Mouse (Mus musculus): Measurements from ENCODE around the gene Tars2. TPM values are rescaled to one million over a fixed set of nuclear protein-coding genes. Genes with fewer than 3 reads are reported as not detected.

The Tars2 gene
- polyA plus RNA-seq, 1 experiment, result 37.6 TPM

DNA sequence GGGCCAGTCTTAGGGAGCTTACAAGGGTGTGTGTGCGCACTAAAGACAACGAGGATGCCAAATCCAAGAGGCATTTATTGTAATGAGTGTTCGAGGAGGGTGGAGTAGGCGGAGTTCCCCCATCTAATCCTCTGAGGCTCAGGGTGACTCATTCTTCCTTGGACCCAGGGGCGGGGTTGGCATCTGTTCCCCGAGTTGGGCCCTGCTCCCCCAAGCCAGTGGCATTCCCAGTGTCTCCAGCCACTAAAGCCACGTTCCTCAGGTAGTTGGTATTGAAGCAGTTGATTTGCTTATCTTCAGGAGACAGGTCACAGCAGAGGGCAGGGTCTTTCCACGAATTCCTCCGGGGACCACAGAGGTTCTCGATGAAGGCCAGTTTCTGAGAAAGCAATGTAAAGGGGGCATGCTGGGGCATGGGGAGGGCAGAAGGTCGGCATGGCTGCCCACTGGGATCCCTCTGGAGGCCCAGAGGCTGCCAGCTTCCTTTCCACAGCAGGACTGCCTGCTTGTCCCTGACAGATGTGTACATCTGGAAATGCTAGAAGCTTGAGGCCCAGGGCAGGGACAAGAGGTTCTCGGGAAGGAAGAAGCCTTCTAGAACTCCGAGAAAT, 25.8 kb downstream of the Tars2 start:
- DNase-seq (ENCODE audit: low spot score), result no peak

DNA sequence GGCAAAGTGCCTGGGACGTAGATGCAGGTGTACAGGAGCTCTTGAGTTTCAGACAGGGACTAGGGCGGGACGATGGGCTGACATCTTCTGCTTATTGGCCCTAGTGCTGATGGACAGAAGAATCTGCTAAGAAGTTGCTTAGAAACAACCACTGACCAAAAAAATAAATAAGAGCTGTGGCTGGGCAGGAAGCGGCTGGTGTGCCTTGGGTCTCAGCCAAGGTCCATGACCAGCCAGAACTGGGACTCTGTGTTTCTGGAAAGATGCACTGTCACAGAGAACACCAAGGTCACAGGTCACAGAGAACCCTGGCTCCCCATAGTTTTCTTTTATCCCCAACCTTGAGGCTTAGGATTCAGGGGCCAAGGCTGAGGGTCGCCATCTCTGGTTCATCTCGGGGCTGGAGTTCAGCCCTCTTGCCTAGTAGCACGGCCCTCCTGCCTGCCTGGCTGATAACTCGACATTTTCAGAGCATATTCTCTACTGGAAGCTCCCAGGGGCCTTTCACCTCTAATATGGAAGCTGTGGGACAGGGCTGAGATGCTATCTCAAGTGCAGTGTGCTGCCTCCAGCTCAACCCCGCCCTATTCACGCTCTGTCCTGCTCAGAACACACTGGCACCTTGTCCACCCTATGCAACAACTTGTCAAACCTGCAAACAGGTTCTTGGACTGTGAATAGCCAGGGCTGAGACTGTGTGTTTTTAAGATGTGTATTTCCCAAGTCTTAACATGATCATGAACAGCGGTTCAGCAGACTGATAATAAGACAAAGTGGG, 27.1 kb downstream of the Tars2 start:
- DNase-seq (ENCODE audit: low spot score), result no peak

GRCm38 (mm10) chr3:95732297-95732696, 27.7 kb downstream of the Tars2 start:
- DNase-seq (ENCODE audit: low spot score), result no peak

DNA sequence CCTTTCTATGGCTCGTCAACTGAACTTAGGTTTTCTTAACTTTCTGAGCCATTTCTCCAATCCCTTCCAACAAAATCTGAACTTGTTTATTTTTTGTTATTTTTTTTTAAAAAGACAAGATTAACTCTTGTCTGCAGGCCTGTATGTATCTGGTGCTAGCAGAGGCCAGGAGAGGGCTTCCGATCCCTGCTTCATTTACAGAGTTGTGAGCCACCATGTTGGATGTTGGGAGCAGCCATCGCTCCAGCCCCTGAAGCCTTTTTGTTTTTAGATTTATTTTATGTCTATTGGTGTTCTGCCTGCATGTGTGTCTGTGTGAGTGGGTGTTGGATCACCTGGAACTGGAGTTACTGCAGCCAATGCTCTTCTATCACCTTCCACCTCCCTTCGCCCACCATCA, 28.2 kb downstream of the Tars2 start:
- no peak for DNase-seq (ENCODE audit: low spot score)

DNA sequence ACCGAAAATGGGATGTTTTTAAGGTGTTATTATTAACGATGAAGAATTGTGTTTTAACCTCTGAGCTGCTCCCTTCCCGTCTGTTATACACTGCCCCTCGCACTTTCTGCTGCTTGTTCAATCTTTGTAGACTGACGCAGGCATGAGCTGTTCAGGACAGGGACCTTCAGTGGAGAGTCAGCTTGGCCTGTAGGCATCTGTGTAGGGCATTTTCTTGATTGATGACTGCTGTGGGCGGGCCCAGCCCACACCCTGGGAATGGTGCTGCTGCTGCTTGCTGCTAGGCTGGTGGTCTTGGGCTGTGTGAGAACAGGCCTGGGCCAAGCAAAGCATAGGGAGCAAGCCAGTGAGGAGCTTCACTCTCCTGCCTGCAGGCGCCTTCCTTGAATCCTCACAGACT, 29.6 kb downstream of the Tars2 start:
- no peak for DNase-seq (ENCODE audit: low spot score)

DNA sequence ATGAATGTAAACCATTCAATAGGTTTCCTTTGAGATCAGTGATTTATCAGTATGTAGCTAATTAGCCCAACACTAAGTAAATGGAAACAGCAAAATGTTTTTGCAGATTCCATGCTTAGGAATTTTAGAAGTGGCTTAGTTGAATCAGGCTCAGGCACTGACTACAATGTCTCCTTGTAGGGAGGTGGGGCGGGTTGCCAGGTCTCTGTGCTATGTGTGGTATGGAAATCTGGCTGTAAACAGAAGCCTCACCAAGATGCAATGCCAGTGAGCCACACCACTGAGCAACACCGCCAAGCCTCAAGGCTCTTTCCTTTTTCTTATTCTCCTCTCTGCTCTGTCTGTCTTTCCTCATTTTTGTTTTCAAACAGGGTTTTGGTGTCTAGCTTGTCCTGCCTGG, 31.1 kb downstream of the Tars2 start:
- DNase-seq (ENCODE audit: low spot score), result no peak

- DNase-seq (ENCODE audit: low spot score), result no peak
Measured at GRCm38 (mm10) chr3:95726696-95727358, 33.2 kb downstream of the Tars2 start.

- no peak for DNase-seq (ENCODE audit: low spot score)
Measured at GRCm38 (mm10) chr3:95725863-95726262, 34.1 kb downstream of the Tars2 start.

DNA sequence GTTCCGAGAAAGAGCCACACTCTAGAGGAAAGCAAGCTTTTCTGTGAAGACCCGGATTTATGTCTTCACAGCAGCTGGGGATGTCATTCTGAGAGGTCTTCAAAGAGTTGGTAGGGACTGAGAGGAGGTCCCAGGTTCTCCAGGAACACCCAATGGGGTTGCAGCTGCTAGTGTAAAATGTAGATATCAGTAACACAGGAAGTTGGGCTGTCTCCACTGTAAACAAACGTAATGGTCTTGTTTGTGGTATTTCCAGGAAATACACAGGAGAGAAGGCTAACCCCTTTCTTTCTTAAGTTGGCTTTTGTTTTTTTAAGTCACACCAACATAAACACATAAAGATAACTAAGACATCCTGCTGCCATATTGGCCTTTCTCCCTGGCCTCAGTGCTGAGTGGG, 37.6 kb downstream of the Tars2 start:
- DNase-seq (ENCODE audit: low spot score), result no peak

GRCm38 (mm10) chr3:95718153-95718552, 41.9 kb downstream of the Tars2 start:
- no peak for DNase-seq (ENCODE audit: low spot score)

- DNase-seq (ENCODE audit: low spot score), result no peak
Measured at GRCm38 (mm10) chr3:95716075-95716474, 43.9 kb downstream of the Tars2 start.

DNA sequence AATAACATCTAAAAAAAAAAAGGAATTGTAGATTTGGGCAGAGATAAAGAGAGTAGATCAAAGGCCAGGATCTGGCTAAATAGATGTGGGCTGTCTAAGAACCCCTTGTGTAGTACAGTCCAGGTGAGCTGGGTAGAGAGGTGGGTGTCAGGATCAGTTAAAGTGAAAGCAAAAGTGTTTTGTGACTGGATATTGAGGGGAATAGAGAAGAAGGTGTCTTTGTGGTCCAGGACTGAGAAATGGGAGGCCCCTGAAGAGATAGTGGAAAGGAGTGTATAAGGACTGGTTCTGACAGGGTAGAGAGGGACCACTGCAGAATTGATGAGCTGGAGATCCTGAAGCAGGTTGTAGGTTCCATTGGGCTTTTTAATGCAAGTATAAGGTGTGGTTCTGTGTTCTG, 50.0 kb downstream of the Tars2 start:
- no peak for DNase-seq (ENCODE audit: low spot score)

GRCm38 (mm10) chr3:95709044-95709443, 51.0 kb downstream of the Tars2 start:
- no peak for DNase-seq (ENCODE audit: low spot score)

DNA sequence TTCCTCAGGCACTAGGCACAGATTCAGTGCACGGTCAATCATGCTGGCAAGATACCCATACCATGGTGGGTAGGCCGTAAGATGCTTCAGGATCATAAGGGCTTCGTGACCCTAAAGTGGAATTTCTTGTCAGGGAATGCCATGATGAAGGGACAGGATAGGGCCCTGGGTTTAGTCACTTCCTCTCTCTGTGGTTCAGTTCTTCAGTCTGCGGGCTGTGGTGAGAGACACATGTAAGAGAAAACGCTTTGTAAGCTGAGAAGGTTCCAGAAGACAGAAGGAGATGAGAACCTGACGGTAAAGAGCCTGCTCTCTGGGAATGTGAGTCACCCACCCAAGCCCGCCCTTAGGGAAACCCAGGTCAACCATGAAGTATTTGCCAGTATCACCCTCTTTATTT, 52.5 kb downstream of the Tars2 start:
- DNase-seq (ENCODE audit: low spot score), result no peak

DNA sequence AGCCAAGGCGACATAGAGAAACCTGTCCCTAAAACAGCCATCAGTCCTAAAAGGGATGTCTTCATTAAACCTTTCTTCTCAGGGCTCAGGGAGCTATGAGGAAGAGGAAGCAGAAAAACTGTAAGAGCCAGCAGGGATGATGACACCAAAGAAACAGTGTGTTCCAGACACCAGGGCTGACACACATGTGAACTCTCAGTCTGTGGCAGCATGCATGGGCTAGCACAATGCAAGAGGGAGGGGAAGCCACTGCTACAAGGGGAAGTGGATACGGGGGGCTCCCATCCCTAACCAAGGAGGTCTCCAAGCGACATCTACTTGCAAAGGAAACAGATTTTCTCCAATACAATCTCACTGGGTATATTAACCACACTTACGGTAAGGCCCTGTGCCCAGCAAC, 53.7 kb downstream of the Tars2 start:
- no peak for DNase-seq (ENCODE audit: low spot score)

GRCm38 (mm10) chr3:95704612-95705011, 55.4 kb downstream of the Tars2 start:
- no peak for DNase-seq (ENCODE audit: low spot score)

- no peak for DNase-seq (ENCODE audit: low spot score)
Measured at GRCm38 (mm10) chr3:95703276-95703675, 56.7 kb downstream of the Tars2 start.

GRCm38 (mm10) chr3:95701877-95702540, 58.0 kb downstream of the Tars2 start:
- DNase-seq (ENCODE audit: low spot score), result peak; percentile 55

GRCm38 (mm10) chr3:95701085-95701484, 58.9 kb downstream of the Tars2 start:
- no peak for DNase-seq (ENCODE audit: low spot score)

DNA sequence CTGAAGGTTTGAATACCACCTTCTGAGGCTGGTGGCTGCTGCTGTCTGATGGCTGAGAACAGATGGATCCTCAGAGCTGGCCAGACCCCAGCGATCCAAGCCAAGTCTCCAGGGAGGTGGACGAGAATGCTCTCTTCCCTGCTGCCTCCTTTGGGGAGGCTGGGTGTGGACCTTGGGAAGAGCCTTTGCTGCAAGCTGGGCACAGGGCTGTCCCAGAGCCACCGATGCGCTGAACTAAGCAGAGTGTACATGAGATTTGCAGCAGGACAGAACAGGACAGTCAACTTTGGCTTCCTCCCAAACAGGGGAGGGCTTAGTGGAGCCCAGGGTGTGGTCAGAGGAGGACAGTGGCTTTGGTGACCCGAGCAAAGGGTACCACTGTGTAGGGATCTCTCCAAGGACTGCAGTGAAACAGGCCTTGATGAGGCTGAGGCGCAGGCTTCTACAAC, 59.7 kb downstream of the Tars2 start:
- no peak for DNase-seq (ENCODE audit: low spot score)

DNA sequence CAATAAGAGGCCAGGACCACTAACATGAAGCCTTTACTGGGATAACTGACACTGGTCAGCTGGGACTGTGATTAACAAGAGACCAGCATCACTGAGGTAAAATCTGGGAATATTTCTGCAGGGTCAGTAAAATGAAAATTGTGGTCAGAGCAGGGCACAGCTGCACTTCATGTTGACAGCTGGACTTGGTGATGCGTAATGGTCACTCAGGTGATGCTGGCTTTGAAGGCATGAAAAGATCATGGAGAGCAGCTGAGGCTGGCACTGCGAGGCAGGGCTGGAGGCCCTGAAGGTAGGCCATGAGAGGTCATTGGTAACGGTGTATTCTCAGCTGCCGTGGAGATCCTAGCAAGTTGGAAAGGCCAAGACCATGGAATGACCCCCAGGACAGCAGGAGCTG, 61.7 kb downstream of the Tars2 start:
- no peak for DNase-seq (ENCODE audit: low spot score)

- no peak for DNase-seq (ENCODE audit: low spot score)
Measured at GRCm38 (mm10) chr3:95696360-95696759, 63.6 kb downstream of the Tars2 start.
